Mouse (Mus musculus): ENCODE measurements at regions not wholly inside any gene's neighbourhood (a gene's known extent, or its start where the extent isn't known, plus 50 kb on each side); places are given as distances from the start of the nearest gene placed in this dataset. TPM values are rescaled to one million over a fixed set of nuclear protein-coding genes. Genes with fewer than 3 reads are reported as not detected.

DNA sequence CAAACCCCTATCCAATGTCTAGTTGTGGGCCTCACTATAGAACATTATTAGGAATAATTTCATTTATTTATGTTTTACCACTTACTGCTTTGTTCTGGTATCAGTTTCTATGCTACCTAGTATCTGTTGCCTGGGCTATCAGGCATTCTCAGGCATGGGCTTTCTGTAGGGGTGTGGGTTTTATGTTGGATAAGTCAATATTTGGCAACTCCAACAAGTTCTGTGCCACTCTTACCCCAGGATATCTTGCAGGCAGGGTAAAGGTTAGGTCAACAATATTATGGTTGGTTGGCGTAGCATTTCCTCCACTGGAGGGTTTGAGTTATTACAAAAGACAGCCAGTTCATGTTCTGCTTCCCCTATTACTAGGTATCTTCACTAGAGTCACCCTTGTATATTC lies 65.8 kb downstream of the Smim10l1 start:
- intact Hi-C loops (cut with DNase I) = no loop called here
- TF ChIP-seq CTCF (IDR thresholded peaks at IDR 0.05) = no peak
- Histone ChIP-seq H3K27ac (no peak overlapping the region), H3K4me3 (no peak overlapping the region)
- no peak for DNase-seq

DNA sequence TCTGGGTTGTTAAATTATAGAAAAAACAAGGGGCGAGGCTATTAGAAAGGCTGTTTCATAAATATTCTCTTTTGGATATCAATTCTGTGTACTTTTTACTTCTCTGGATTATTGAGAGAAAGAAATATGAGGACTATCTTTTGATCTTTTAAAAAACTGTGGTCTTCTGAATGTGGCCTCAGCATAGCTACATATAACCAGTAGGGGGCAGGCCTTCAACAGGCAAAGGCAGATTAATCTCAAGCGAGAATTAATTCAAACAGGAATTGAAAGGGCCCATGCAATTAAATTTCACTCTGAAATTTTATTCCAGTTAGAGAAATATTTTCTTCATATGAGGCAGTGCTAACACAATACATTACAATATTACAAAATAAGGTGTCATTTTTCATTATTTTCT lies 66.6 kb downstream of the Smim10l1 start:
- no peak overlapping the region for H3K4me3 ChIP-seq
- peak; percentile 8; the same call in 1 of the 2 replicates for TF ChIP-seq CTCF (IDR thresholded peaks at IDR 0.05)
- intact Hi-C loops (cut with DNase I) = no loop called here
- H3K27ac ChIP-seq = no peak overlapping the region
- no peak for DNase-seq

DNA sequence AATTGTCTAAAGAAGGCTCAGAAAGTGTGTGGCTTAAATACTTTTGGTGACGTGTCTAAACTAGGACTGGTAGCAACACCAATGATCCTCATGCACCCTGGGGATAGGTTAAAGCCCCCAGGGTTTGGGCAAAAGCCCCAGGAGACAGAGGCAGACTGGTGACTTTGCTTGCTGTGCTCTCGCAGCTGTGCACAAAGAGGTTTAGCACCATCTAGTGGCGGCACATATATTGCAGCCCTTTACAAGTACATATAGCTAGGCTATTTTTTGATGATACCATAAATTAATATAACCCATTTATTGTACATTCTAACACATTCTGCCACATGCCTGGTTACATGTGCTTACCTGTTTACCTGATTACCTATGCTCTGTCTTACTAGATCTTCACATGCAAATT lies 85.8 kb upstream of the 5530400C23Rik start:
- intact Hi-C loops (cut with DNase I) = no loop called here
- DNase-seq = peak; percentile 28
- H3K27ac ChIP-seq = no peak overlapping the region

More for the DNA sequence above, 85.8 kb upstream of the 5530400C23Rik start:
- H3K4me3 ChIP-seq = no peak overlapping the region
- TF ChIP-seq CTCF (IDR thresholded peaks at IDR 0.05) = peak; percentile 77

Small RNA genes in the stretch of these regions (microRNA-seq; reads per million reads assigned to microRNA genes)
- gene Gm23403 = not detected
- not detected for gene Gm25019

Measured in gastrocnemius, adult 2 months (tissue).